Mouse (Mus musculus) lung, postnatal 36 days (tissue): ENCODE measurements around the gene Tmbim6.
A peak's percentile ranks its signal among the peaks of the same experiment; 100 is the strongest.
"Not testable (repeated sequence)": the region's sequence is repeated elsewhere in the genome, so short reads cannot be mapped to it uniquely, and the experiment has no call there.

Experiments
- DNase-seq: peaks from one replicate; pipeline ENCODE4 v3.0.0; 2022; ENCODE audit warnings: mixed read lengths

Gene Tmbim6

DNA sequence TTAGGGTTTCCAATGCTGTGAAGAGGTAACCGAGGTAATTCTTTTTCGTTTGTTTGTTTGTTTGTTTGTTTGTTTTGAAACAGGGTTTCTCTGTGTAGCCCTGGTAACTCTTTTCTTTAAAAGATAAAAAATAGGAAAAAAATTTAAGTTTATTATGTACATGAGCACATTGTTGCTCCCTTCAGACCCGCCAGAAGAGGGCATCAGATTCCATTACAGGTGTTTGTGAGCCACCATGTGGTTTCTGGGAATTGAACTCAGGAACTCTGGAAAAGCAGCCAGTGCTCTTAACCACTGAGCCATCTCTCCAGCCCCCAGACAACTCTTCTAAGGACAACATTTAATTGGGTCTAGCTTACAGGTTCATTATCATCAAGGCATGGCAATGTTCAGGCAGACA, 6.6 kb upstream of the Tmbim6 start:
- not testable (repeated sequence) for DNase-seq

- DNase-seq, result no peak
These were observed 5.9 kb upstream of the Tmbim6 start for GRCm38 (mm10) chr15:99386796-99387195.

GRCm38 (mm10) chr15:99387976-99388375, 4.7 kb upstream of the Tmbim6 start:
- DNase-seq, result no peak

DNA sequence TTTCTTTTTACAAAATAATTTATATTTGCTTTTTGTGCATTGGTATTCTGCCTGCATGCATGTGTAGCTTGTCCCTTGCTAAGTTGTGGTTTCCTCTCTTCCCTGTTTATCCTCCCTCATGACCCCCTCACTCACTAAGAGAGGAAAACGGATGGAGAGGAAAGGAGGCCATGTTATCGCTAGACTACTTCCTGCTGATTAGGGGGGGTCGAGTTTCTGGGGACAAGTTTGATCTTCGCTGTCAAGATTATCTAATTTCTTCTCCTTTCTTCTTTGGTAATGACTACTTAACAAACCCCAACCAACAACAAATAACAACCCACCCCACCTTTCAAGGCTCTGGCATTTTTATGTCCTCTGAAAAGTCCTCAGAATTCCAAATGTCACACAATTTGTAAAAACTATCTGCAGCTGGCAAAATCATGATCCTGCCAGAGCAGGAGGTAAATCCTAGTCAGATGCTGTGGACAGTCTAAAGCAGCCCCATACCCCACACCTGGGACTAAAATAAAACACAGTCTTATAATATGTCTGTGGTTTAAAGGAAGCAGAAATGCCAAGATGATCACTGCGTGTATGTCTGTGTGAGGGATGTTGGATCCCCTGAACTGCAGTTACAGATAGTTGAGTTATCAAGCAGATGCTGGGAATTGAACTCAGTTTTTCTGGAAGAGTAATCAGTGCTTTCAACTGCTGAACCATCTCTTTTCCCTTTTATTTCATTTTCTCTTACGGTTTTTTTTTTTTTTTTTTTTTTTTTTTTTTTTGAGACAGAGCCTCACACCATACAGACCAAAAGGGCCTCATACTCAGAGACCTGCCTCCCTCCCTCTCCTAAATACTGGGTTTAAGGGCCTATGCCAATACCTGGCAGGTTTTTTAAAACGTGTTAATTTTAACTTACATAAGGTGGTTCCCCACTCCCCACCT, 1.9 kb upstream of the Tmbim6 start:
- no peak for DNase-seq

DNA sequence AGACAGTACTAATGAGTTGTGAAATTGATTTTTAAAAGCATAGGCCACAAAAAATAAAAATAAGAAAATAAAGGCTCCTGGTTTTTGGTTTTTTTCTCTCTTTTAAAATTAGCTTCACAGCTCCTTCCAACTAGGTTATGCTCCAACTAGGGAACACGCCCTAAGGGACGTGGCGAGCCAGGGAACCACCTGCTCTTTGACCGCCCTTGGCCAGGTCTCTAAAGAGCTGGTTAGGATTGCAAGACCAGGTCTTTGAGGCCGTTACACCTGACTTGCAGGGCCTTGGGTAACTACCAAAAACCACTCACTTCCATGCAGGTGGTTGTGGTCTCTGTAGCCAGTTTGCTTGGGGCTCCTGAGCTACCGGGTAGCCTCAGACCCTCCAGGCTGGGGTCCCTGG, 707 bp upstream of the Tmbim6 start:
- DNase-seq, result no peak

GRCm38 (mm10) chr15:99393386-99394252, 937 bp downstream of the Tmbim6 start:
- DNase-seq, result peak; percentile 89

GRCm38 (mm10) chr15:99396462-99396861, 3.8 kb downstream of the Tmbim6 start:
- DNase-seq, result no peak

- no peak for DNase-seq
These were observed 4.2 kb downstream of the Tmbim6 start for GRCm38 (mm10) chr15:99396875-99397274.

GRCm38 (mm10) chr15:99397622-99398021, 4.9 kb downstream of the Tmbim6 start:
- no peak for DNase-seq

- peak; percentile 62 for DNase-seq
These were observed 7.0 kb downstream of the Tmbim6 start for GRCm38 (mm10) chr15:99399503-99400245.

DNA sequence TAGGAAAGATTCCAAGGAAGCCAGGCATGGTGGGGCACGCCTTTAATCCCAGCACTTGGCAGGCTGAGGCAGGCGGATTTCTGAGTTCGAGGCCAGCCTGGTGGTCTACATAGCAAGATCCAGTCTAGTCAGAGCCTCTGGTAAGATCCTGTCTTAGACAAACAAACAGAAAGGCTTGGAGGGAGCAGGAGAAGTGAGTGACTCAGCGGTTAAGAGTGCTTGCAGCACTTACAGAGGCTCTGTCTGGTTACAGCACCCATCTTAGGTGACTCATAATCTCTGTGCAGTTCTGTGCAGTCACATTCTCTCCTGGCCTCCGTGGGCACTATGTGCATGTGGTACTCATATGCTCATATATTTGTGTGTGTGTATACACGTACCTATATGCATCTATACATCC, 7.9 kb downstream of the Tmbim6 start:
- DNase-seq, result peak; percentile 67

- no peak for DNase-seq
These were observed 10.6 kb downstream of the Tmbim6 start for GRCm38 (mm10) chr15:99403159-99403889.

GRCm38 (mm10) chr15:99405150-99405549, 12.5 kb downstream of the Tmbim6 start:
- peak; percentile 76 for DNase-seq

- peak; percentile 42 for DNase-seq
These were observed 14.4 kb downstream of the Tmbim6 start for GRCm38 (mm10) chr15:99406986-99407570.

GRCm38 (mm10) chr15:99408845-99409244, 16.2 kb downstream of the Tmbim6 start:
- peak; percentile 64 for DNase-seq

DNA sequence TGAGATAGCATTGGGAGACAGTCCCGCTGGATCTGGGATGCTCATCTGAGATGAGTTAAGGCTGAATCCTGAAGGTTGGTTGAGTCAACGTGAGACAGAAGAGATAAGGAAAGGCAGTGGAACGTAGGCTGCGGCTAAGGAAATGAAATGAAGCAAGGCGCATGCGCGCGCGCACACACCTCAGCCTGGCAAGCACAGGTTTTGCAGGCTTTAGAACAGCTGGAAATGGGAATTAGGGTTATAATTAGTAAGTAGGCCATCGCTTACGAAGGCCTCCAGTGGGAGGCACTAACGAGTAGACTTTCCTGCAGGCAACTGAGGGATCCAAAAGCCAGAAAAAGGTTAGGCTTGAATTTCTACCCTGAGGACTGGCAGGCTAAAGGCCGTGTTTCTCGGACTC, 19.1 kb downstream of the Tmbim6 start:
- no peak for DNase-seq

DNA sequence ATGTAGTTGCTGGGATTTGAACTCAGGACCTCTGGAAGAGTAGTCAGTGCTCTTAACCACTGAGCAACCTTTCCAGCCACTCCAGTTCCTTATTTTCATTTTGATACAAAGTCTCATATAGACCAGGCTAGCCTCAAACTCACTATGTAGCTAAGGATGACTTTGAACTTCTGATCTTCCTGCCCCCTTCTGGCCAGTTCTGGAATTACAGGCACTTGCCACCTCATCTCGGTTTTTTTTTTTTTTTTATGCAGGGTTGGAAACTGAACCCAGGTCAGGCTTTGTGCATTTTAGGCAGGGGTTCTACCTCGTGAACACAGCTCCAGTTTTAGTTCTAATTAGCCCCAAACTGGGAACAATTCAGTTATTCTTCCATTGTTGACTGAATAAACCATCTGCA, 23.1 kb downstream of the Tmbim6 start:
- peak; percentile 85 for DNase-seq

GRCm38 (mm10) chr15:99416348-99416882, 23.7 kb downstream of the Tmbim6 start:
- DNase-seq, result peak; percentile 93

- no peak for DNase-seq
These were observed 24.3 kb downstream of the Tmbim6 start for GRCm38 (mm10) chr15:99416957-99417356.

DNA sequence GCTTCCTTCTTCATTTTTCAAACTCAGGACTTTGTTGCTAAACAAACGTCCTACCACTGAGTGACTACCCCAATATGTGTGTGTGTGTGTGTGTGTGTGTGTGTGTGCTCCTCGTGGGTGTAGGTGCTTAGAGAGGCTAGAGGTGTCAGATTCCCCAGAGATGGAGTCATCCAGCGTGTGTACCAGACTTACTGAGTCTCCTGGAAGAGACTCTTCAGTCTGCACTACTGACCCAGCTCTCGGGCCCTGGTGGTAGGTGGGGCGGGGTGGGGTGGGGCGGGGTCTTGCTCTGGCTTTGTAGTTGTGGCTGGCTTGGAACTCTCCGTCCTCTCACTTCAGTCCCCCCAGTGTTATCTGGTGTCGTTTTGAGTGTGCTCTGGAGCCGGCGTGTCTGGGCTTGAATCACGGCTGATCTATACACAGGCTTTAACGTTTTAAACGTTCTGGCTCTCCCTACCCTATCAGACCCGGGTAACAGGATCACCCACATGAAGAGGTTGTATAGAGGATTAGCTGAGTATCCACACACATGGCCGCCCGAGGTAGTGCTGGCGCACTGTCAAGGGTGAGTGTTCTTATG, 25.1 kb downstream of the Tmbim6 start:
- DNase-seq, result no peak

DNA sequence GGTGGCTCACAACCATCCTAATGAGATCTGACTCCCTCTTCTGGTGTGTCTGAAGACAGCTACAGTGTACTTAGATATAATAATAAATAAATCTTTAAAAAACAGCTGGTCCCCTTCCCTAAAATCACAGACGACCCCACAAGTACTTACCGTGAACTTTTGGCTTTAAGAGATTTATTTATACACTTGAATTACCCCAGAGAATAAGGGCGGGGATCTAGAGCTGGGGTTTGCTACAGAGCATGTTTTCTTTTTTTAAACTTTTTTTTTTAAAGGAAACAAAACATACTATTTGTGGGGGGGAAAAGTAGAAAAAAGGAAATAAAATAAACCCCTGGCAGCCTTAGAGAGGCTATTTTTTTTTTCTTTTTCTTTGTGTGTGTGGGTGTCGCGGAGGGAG, 27.4 kb downstream of the Tmbim6 start:
- no peak for DNase-seq
